Mouse (Mus musculus): ENCODE data around the gene Sept3.
"Not testable (repeated sequence)": the region's sequence is repeated elsewhere in the genome, so short reads cannot be mapped to it uniquely, and the experiment has no call there.

Gene Sept3
- long read RNA-seq, experiment 1: 0 reads
- long read RNA-seq, experiment 2, partial matches to known transcripts: 0 of 1 reads
- long read RNA-seq, experiment 2, other reads (novel, unspliced or antisense): 1 of 1 reads

GRCm38 (mm10) chr15:82274593-82274926 lies at the start of gene Sept3:
TSS of gene Sept3 (plus strand) at chr15:82274893.
- intact Hi-C loops (cut with DNase I): no loop called here

- intact Hi-C loops (cut with DNase I): no loop called here
These were observed 48.9 kb upstream of the Sept3 start for GRCm38 (mm10) chr15:82225769-82226168.

GRCm38 (mm10) chr15:82229542-82230045 lies 45.1 kb upstream of the Sept3 start:
- intact Hi-C loops (cut with DNase I): no loop called here

- intact Hi-C loops (cut with DNase I): no loop called here
These were observed 44.5 kb upstream of the Sept3 start for GRCm38 (mm10) chr15:82230098-82230611.

- intact Hi-C loops (cut with DNase I): no loop called here
These were observed 43.6 kb upstream of the Sept3 start for GRCm38 (mm10) chr15:82231100-82231499.

- intact Hi-C loops (cut with DNase I): no loop called here
These were observed 42.9 kb upstream of the Sept3 start for GRCm38 (mm10) chr15:82231591-82232378.

- intact Hi-C loops (cut with DNase I): no loop called here
These were observed 42.0 kb upstream of the Sept3 start for GRCm38 (mm10) chr15:82232651-82233050.

- intact Hi-C loops (cut with DNase I): loop anchor here (1.0 kb wide), 2 partner anchors 97 to 170 kb away; no protein-coding TSS in a partner anchor
These were observed 39.0 kb upstream of the Sept3 start for GRCm38 (mm10) chr15:82235661-82236060.

GRCm38 (mm10) chr15:82236565-82236964 lies 38.1 kb upstream of the Sept3 start:
- intact Hi-C loops (cut with DNase I): loop anchor here (1.0 kb wide), 2 partner anchors 98 to 171 kb away; no protein-coding TSS in a partner anchor

- intact Hi-C loops (cut with DNase I): no loop called here
These were observed 31.4 kb upstream of the Sept3 start for GRCm38 (mm10) chr15:82243311-82243710.

GRCm38 (mm10) chr15:82243742-82244114 lies 31.0 kb upstream of the Sept3 start:
- intact Hi-C loops (cut with DNase I): no loop called here

GRCm38 (mm10) chr15:82244115-82244804 lies 30.4 kb upstream of the Sept3 start, which contains the start of gene Cenpm:
TSS of gene Cenpm (minus strand) at chr15:82244748.
- intact Hi-C loops (cut with DNase I): no loop called here

GRCm38 (mm10) chr15:82244805-82245161 lies 29.9 kb upstream of the Sept3 start:
- intact Hi-C loops (cut with DNase I): not testable (repeated sequence)

- intact Hi-C loops (cut with DNase I): no loop called here
These were observed 27.4 kb upstream of the Sept3 start for GRCm38 (mm10) chr15:82247131-82247776.

- intact Hi-C loops (cut with DNase I): no loop called here
These were observed 23.1 kb upstream of the Sept3 start for GRCm38 (mm10) chr15:82251579-82251978.

- intact Hi-C loops (cut with DNase I): no loop called here
These were observed 22.6 kb upstream of the Sept3 start, which contains the start of gene 1500009C09Rik for GRCm38 (mm10) chr15:82252097-82252496. TSS of gene 1500009C09Rik (plus strand) at chr15:82252397.

GRCm38 (mm10) chr15:82255248-82255647 lies 19.4 kb upstream of the Sept3 start:
- intact Hi-C loops (cut with DNase I): no loop called here

- intact Hi-C loops (cut with DNase I): no loop called here
These were observed 18.7 kb upstream of the Sept3 start for GRCm38 (mm10) chr15:82255944-82256383.

GRCm38 (mm10) chr15:82259510-82259909 lies 15.2 kb upstream of the Sept3 start:
- intact Hi-C loops (cut with DNase I): no loop called here

- intact Hi-C loops (cut with DNase I): loop anchor here (2.0 kb wide), 1 partner anchor 150 kb away; no protein-coding TSS in a partner anchor
These were observed 8.3 kb upstream of the Sept3 start for GRCm38 (mm10) chr15:82266356-82266755.

- intact Hi-C loops (cut with DNase I): no loop called here
These were observed 6.5 kb upstream of the Sept3 start for GRCm38 (mm10) chr15:82268185-82268584.

Data from adrenal gland (tissue).